Mouse (Mus musculus) heart, postnatal 0 days (tissue): ENCODE data around the gene Arhgap9.

Source experiments
- CTCF ChIP-seq: IDR thresholded peaks from 2 replicates; pipeline ENCODE4 v1.5.1; 2016; ENCODE audit warnings: antibody characterized with exemption, control low read depth, low read depth
- EP300 ChIP-seq: IDR thresholded peaks from 2 replicates; pipeline ENCODE4 v1.6.1; 2016; ENCODE audit warnings: antibody characterized with exemption, low read depth

DNA sequence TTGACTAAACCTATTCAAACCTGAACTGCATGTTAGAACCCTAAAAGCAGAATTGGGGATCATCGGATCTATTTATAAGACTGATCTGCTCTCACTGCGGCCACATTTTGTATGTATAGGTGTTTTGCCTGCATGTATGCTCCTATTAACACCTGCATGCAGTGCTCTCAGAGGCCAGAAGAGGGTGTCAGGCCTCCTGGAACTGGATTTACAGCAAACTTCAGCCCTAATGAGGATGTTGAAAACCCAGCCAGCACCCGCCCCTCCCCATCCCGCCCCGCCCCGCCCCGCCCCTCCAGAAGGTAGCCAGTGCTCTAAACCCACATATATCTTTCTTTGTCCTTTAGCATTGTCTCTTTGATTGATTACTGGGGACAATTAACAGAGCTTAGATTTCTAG, 2.7 kb downstream of the Arhgap9 start:
- TF ChIP-seq CTCF: peak; percentile 32; the same call in 1 of the 2 replicates
- no peak for TF ChIP-seq EP300
